Mouse (Mus musculus) adrenal gland, adult 2 months (tissue): ENCODE data around the gene Tada1. TPM values are rescaled to one million over a fixed set of nuclear protein-coding genes. Genes with fewer than 3 reads are reported as not detected.

Experiments used
- DNase-seq: peaks from one replicate; pipeline ENCODE4 v3.0.0; 2021
- polyA plus RNA-seq: library from polyadenylated mRNA; depleted of rRNA; stranded (reverse); fragments of >200 nt; gene quantifications from 2 replicates; pipeline ENCODE4 v1.2.3, GENCODE M21; 2012
- total RNA-seq, 2 experiments: library from RNA; stranded (reverse); gene quantifications; 2 replicates each; pipeline ENCODE4 v1.2.3; 2021

Gene Tada1
- total and polyA plus RNA-seq, 3 experiments: 11.1 to 19.3 (median 16.6) TPM

DNA sequence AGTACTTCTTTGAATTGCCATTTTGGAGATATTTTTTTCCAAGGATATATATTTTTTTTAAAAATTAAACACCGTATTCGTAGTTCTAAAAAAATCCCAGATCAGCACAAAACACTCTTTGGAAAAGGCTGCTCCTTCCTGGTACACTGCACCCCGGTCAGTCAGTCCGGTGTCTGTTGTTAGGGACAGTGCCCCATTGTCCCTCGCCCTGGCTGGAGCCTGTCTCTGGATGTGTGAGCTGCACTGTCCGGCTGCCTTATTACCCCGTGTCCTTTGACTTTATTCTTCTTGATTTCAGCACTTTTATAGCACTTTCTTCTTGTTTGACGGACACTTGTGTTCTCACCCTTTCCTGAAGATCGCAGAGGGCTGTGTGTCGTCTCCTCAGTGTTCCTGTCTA lies 5.7 kb downstream of the Tada1 start:
- DNase-seq: no peak

DNA sequence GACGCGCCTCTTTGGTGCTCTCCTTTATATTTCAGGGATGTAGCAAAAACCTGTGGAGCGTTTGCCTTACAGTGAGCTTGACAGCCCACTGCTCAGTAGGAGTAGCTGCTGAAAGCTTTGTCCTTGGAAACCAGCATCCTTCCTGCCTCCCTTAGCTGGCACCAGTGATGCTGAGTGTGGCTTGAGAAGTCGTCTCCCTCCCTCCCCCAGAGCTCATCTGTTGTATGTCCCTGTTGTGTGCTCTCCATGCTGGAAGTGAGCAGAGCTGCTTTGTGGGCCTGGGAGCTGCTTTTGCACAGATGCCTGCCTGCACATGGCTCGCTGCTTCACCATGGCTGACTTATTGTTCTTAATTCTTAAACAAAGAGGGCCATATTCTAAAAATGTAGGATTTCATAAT lies 6.5 kb downstream of the Tada1 start:
- no peak for DNase-seq

DNA sequence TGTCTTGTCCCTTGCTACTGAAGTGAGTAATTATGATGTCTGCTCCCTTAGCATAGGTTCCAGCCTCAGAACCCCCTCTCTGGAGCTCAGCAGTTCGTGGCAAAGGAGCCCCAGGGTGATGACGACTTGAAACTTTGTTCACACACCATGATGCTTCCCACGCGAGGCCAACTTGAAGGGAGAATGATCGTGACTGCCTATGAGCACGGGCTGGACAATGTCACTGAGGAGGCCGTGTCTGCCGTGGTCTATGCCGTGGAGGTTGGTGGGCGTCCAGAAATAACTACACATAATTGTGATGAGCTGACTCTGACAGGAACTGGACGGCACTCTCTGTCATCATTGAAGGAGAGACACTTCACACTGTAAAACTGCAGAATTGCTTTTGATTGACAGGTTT lies 9.6 kb downstream of the Tada1 start:
- DNase-seq: no peak

DNA sequence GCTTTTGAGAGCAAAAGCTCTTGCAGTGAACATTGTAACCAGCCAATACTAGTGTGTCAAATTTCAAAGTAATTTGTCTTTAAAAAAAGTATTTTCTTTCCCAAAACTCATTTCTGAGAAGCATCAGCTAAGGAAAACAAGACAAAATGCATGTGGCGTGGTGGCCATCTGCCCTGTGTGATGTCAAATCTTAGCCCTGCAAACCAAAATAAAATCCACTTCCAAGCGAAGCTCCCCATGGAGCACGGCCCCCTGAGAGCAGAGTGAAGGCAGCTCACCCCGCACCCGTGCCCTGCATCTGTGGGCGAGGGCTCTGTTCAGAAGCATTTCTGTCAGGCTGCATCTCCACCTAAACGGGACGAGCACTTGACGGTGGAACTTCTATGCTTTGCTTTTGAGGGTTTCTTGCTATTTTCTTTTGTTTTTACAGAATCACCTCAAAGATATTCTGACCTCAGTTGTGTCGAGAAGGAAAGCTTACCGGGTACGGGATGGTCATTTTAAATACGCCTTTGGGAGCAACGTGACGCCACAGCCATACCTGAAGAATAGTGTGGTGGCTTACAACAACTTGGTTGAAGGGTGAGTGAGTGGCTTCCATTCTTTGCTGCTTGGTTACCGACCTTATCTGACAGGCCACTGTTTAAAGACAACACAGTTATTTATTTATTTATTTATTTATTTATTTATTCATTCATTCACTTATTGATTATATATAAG lies 10.7 kb downstream of the Tada1 start:
- no peak for DNase-seq

DNA sequence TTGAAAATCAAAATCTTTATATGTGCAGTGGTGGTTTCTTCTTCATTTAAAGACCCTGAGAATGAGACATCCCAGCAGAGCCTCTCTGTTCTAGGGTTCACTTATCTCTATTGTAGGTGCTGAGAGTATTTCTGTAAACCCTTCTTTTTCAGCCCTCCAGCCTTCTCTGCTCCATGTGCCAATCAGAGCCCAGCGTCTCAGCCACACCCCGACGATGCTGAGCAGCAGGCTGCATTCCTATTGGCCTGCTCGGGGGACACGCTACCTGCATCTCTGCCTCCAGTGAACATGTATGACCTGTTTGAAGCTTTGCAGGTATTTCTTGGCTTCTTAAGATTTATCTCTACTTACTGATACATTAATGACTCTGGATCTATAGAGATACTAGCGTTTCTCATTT lies 12.8 kb downstream of the Tada1 start:
- DNase-seq: no peak

DNA sequence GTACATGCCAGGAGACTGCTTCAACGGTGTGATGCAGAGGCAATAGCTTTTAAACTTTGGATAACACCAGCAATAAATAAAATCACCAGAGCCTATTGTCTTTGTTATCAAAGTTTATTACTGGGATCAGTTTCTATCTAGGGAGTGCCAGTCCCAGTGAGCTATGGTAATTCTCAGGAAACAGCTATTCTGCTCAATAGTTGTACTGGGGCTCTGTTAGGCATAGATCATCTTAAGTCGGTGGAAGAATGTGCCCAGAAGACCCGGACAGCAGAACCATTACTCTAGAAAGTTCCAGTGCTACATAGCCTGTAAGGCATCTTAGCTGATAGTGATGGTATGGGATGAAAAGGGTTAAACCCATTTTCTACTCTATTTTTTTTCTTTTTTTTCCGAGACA lies 15.9 kb downstream of the Tada1 start:
- no peak for DNase-seq

DNA sequence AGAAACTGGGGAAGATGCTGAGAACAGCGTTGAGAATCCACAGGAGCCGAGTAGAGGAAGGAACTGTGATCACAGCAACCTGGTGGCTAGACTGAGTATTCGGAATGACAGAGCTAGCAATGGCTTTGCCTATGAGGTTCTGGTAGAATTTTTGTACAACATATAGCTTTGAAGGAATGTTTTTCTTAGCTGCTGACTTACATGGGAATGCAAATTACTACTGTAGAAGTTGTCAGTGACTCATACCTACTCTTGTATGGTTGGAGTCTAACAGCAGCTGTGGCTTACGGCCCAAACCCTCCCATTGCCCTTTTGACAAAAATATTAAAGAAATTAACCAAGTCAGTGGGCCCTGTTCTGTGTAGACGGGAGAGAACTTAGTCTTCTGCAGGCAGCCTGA lies 16.8 kb downstream of the Tada1 start:
- no peak for DNase-seq

DNA sequence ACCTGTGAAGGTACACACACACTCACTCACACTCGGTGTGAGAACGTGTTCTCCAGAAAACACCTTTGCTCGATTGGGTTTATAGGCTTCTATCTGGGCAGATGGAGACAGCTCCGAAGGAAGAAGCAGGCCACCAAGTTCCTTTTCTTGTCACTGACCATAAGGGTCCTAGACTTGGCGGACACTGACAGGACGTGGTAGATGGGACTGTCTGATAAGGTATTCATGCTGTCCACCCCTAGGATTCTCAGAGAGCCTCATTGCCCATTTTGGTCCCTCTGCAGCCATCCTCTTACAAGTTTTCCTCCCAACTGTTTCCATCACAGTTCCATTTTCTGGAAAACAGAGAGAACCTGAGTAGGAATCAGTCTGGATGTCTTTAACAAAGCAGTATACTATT lies 17.5 kb downstream of the Tada1 start:
- no peak for DNase-seq

DNA sequence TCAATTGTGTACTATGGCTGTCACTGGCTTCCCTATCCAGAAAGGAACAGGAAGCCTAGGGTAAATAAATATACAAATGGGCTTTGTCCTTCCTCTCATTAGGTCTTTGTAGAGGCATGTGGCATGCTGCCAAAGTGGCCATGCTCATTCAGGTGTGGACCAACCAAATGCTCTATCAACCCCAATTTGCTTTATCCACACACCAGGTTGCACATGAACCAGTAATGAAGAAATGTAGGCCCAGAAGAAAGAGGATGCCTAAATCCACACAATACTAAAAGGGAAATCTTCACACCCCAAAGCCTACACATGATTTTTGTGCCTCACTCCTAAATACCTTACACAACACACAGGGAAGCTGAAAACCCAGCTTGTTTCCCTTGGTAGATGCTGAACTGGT lies 22.6 kb downstream of the Tada1 start:
- no peak for DNase-seq

DNA sequence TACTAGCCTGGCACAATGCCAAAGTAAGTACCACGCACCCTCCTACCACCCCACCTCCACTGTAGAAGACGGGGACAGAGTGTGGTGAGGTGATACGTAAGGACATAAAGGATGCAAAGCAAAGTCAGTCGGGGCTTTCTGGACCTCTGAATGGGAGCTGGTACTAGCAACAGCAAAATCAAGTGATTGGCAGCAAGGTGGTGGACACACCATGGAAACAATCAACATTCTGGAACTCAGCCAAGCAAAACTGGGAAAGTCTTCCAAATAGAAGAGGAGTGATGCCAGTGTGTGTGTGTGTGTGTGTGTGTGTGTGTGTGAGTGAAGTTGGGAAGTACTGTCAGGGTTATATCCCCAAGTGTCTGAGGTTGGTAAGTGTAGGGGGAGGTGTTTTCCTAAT lies 23.1 kb downstream of the Tada1 start:
- no peak for DNase-seq

DNA sequence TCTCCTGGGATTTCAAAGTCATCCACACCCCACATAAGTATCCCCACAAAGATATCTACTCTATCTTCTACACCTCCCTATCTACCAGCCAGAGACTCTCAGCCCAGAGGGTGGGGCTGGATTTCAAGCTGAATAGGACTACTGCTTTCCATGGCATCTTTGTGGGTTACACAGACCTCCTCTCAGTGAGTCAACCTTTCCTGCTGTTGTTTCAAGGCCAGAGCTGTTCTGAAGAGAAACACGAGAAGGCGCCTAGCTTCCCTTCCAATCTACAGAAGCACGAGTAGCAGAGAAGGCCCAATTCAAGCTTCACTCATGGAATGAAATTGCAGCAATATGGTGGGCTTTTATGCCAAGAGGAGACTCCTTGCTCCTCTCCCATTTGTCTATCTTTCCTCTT lies 24.9 kb downstream of the Tada1 start:
- peak; percentile 62 for DNase-seq

DNA sequence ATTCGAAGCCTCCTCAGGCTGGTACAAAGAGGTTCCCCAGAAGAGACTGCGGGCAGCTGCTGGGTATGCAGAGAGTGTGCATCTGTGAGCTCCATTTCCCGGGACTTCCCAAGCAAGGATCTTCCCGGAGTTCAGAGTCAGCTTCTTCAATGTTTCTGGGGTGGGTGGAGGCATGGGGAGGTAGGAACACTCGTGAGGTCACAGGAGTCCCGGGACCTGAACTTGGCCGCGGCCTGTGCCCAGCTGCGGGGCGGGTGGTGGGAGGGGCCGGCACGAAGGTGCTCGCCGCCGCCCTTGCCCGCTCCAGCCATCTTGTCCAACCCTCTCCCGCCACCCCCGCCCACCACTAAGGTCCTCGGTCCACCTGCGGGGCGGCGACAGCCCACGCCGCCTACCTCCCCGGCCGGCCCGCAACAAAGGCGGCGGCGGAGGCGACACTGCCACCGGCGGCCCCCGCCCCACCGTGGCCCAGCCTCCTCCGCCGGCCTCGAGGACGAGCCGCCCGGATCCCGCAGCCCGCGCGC lies 30.3 kb downstream of the Tada1 start:
- DNase-seq: peak; percentile 78

DNA sequence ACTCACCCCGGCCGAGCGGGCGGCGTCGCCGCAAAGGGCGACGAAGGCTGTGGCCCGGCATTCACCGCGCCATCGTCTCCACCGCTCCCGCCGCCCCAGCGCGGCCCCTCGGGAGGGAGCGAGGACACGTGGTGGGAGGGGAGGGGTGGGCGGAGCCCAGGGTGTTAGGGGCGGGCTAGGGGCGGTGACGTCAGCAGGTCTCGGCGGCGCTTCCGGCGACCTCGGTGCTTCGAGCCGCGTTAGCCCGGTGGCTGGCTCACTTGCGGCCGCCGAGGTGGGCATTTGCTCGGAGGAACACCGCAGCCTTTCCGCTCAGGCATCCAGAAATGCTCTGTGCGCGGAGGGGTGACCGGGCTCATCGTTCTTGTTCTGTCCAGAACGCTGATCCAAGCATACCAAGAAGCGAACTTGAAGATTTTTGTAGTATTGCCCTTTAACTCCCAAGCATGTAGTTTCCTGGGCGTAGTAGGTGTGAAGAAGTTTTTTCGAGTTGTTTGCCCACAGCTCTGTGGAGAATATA lies 30.9 kb downstream of the Tada1 start, which contains the start of gene Pogk:
Gene Pogk (minus strand): TSS at position 163 of the 520 bp plus-strand sequence.
- DNase-seq: peak; percentile 89

DNA sequence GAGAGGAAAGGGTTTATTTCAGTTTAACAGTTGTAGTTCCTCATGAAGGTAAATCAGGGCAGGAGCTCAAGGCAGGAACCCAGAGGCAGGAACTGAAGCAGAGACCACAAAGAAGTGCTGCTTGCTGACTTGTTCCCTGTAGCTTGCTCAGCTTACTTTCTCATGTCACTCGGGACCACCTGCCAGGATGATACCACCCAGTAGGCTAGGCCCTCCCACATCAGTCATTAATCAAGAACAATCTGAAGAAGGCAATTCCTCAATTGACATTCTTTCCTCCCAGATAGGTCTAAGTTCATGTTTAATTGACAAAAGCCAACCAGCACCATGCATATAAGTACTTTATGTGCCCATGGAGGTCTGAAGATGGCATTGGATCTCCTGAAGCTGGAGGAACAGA lies 32.6 kb downstream of the Tada1 start:
- no peak for DNase-seq

DNA sequence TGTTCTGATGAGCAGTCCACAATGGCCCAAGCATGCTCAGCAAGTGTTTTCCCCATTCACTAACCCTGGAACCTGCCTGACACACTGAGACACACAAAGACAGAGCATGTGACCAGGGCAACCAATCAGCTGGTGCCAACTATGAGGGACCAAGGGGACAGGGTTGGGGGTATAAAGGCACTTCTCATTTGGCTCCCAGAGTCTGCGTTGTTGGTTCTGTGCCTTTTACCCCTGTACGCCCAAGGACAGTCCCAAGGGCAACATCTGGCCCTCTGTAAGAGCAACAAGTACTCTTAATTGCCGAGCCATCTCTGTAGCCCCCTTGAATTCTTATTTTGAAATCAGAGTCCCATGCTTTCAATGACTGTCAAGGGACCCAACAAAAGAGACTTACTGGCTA lies 33.4 kb downstream of the Tada1 start:
- DNase-seq: no peak

DNA sequence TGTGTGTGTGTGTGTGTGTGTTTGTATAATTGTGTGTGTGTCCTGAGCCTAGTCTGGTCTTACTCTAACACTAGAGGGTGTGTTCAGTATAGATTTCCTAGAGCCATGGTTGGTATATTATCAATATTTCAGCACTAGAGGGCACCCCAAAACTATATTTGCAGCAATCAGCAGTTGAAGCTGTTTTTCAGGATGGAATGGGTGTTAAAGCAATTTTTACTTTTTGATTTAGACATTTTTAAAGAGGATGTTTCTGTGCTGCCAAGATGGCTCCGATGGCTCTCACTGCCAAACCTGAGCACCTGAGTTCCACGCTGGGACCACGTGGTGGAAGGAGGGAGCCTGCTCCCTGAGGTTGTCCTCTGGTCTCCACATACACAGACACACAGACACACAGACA lies 50.2 kb downstream of the Tada1 start:
- DNase-seq: no peak

DNA sequence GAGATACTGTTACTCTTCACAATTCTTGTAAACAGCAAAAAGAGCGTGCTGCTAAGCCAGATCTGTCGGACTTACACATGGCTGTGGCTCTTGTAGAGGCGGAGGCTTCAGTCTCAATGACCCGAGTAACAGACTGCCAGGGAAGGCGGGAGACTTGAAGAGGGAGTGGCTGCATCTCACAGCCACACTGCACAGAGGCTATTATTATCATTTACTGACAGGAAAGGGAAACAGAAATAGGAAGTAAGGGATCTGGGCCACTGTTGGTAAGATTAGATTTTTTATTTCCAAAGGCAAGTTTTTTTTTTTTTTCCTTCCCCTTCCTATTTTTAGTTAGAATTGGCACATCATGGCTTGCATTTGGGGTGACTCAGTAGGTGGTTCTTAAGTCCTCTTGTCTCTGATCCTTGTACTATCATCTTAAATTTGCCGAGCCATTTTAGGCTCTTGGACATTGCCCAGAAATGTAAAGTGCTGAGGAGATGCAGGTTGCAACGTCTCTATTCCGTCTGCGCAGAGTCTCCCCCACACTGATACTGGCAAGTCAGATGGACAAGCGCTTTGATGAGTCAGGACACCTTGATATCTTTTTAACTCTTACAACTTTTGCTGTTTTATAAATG lies 51.0 kb downstream of the Tada1 start:
- DNase-seq: no peak

DNA sequence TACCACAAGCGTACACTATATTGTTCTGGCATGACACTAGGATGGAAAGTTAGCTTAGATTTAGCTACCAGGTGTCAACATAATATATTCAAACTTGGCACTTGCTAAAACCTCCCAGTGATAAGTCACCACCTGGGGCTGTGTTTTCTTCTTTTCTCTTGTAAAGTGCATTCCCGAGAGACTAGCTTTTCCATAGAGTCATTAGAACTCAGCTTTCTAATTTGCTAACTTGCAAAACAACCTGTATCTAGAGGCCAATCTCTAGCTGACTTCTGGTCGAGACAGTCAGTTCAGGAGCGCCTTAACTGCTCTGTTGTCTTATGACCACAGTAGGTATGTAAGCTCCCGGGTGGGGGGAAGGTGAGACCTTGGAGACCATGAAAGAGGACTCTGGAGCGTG lies 60.5 kb downstream of the Tada1 start:
- DNase-seq: no peak

DNA sequence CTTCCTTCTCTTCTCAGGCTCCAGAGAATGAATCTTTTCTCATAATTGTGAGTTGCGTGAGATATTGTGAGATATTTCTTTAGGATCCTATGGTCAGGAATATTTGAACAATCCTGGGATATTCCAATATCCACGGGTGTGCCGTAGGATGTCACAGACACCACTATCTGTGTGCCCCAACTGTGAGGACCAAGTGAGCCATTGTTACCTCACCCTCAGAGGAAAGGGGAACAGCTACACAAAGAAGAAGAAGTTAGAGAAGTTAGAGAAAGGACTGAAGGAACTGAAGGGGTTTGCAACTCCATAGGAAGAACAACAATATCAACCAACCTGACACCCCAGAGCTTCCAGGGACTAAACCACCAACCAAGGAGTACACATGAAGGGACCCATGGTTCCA lies 63.1 kb downstream of the Tada1 start:
- DNase-seq: no peak
